Mouse (Mus musculus) CH12F3 (cell line): ENCODE measurements around the gene Actc1.

Experiments
- in situ Hi-C: fragments of 300-500 bp; cut with MboI; formaldehyde crosslinking; loops from 2 replicates; pipeline ENCODE4 v1.14.3; 2020; ENCODE audit warnings: low sequenced_read_pairs

Gene Actc1

GRCm38 (mm10) chr2:114051111-114051870 lies 2.1 kb downstream of the Actc1 start:
- in situ Hi-C loops = no loop called here

DNA sequence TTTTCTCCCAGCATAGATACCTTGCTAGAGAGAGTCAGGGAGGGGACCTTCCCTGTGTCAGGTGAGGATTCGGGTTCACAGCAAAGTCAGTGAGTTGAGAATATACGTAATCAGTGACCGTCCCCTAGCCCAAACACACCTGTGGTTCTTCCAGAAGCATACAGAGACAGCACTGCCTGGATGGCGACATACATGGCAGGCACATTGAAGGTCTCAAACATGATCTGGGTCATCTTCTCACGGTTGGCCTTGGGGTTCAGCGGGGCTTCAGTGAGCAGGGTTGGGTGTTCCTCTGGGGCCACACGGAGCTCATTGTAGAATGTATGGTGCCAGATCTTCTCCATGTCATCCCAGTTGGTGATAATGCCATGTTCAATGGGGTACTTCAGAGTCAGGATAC lies 3.2 kb downstream of the Actc1 start:
- in situ Hi-C loops = no loop called here

DNA sequence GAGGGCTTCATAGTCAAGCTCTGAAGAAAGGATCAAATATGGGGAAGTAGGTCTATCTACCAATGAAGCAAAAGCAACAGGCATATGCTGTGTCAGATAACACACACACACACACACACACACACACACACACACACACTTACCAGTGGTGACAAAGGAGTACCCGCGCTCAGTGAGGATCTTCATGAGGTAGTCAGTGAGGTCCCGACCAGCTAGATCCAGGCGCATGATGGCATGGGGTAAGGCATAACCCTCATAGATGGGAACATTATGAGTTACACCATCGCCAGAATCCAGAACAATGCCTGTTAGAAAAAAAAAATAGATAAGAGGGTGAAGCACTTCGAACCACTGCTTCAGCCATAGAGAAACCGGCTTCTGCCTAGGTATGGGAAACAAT lies 4.0 kb downstream of the Actc1 start:
- in situ Hi-C loops = no loop called here

- in situ Hi-C loops = no loop called here
Measured at GRCm38 (mm10) chr2:114047960-114048611, 5.3 kb downstream of the Actc1 start.

GRCm38 (mm10) chr2:114046151-114046664 lies 7.1 kb downstream of the Actc1 start:
- in situ Hi-C loops = no loop called here

DNA sequence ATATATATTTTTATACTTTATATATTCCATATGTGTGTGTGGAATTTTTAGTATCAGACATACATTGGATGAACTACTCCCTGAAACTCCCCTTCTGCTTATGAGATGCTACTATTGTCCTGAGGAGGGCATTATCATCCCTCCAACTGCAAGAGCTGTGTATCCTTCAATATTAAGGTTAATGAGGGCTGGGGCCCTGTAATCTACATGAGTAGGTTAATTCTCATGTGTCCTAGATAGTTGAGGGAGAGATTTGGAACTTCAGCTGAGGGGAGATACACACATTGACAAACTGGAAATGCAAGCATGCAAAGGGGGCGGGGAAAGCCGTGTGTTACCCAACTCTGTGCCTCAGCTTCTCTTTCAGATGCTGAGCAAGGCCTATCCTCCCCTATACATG lies 15.4 kb downstream of the Actc1 start:
- in situ Hi-C loops = no loop called here

DNA sequence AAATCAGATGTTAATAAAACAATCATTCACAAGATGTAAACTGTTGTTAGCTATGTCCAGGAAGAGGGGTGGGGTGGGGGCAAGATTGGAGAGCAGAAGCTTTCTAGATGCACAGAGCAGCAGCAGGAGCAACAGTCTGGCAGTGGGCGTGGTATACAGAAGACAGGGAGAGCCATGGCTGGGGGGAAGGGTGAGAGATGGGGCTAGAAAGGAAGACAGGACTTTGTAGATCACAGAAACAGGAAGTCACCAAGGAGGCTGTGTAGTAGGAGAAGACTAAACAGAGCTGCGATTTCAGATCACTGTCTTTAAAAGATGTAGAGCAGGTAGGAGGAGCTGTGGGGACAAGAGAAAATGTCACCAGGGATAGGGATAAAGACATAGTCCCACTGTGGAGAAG lies 21.1 kb downstream of the Actc1 start:
- in situ Hi-C loops = no loop called here

DNA sequence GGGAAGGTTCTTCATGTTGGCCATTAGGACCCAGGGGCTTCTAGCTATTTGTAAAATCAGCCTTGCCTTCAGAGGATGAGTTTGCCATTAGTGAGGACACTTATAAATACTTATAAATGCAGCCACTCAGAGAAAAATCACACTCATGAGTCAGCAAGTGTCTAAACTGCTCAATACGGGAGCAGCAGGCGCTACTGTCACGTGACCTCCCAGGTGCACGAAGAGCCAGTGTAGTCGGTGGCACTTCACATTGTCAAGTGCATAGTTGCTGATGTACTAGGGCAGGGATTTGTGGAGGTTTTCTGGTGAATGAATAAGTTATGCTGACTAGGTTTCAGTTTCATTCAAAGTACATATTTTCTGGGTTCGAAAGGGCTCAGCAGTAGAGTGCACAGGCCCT lies 30.0 kb downstream of the Actc1 start:
- in situ Hi-C loops = no loop called here

DNA sequence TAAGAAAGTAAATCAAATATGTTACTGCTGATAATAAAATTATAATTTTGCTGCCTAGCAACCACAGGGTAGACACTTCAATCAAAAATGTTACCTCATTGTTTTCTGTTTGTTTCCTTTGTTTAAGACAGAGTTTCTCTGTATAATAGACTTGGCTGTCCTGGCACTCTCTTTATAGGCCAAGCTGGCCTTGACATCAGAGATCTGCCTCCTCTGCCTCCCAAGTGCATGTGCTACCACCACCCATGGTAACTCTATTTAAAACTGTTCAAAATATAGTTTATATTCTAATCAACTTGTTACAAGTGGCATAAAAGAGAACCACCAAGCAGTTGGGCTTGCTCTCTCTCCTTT lies 33.2 kb downstream of the Actc1 start:
- in situ Hi-C loops = no loop called here

- in situ Hi-C loops = no loop called here
Measured at GRCm38 (mm10) chr2:114019474-114020209, 33.7 kb downstream of the Actc1 start.

GRCm38 (mm10) chr2:114018136-114018535 lies 35.2 kb downstream of the Actc1 start:
- in situ Hi-C loops = no loop called here

DNA sequence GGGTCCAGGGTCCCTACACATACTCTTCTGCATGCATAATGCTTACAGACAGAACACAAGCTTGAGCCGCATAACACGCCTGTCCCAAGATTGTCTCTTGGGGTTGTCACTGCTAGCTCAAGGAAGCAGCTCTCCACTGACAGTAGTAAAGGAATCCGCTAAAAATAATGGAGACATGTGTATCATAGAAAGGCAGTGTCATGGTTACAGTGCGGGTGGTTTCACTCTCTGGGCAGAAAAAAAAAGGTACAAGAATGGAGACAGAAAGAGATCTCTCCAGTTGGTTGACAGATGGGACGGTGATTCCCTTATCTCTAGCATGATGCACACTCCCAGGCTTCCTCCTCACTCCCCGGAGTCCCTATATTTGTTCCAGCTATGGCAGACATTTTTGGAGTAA lies 38.5 kb downstream of the Actc1 start:
- in situ Hi-C loops = no loop called here

GRCm38 (mm10) chr2:114013846-114014245 lies 39.5 kb downstream of the Actc1 start:
- in situ Hi-C loops = no loop called here

DNA sequence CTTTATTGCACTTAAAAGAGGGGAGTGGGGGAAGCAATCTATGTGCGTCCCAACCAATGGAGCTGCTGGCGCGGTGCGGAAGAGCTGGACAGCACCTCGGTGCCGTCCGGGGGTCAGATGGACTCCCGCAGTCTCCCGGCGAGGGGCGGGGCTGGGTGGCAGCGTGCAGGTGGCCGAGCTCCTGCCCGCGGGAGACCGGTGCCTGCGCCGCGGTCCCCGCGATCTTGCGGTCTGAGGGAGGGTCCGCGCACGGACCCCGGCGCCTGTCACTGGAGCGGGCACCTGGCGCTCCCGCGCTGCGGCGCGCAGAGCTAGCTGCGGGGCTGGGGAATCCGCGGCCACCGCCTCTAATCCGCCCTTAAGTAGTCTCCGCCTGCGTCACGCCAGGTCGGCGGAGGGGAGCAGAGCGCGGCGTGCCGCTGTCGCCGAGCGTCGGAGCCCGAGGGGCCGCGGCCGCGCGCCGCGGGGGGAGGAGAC lies 40.0 kb downstream of the Actc1 start, which contains the start of gene Gjd2:
Gene Gjd2, minus strand, starts transcription at position 325 of the 477 bp plus-strand sequence.
- in situ Hi-C loops = no loop called here

DNA sequence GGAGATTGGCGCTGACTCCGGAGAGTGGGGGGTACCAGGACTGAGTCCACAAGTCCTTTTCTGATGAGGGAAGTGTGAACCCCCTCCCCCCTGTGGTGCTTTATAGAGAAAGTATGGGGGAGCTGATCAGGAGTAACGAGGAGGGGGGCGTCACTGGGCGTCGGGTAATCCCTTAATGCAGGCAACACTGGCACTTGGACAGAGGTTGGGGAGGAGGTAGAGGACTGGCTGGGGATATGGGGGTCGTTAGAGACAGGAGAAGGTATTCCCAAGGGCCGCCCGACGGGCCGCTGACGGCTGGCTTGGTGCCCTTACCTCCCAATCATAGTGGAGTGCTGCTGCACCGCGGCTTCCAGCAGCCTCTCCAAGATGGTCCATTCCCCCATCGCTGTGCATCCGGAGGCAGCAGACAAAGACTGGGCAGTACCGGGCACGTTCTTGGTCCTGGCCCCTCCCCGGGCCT lies 40.6 kb downstream of the Actc1 start:
- in situ Hi-C loops = no loop called here

DNA sequence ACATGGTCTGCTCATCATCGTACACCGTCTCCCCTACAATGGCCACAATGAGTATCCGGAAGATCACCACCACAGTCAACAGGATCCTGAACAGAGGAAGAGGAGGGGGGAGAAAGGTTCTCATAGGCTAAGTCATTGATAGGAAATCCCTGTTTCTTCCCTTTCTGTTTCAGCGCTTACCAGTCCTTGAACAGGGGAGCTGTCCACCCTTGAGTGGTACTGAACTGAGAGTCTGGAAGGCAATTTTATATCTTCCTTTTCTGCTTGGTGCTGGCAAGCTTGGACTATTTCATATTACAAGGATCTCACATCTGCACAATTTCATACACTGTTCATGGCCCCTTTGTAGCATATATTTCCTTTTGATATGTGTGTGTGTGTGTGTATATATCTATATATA lies 41.5 kb downstream of the Actc1 start:
- in situ Hi-C loops = no loop called here

DNA sequence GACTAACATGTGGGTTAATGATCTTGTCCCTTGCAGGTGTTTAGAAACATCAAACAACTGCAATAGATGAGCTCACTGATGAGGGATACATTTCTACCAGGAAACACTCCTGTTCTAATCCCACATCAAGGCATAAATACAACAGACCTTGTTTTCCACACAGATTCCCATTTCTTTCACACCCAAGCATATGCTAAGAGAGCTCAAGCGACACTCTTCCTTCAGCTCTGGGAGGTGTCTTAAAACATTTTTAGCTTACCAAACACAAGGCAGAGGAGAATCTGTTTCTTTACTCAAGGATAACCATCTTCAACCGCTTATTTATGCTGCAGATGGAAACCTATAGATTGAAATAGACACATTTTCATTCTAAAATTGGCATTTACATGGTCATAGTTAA lies 45.0 kb downstream of the Actc1 start:
- in situ Hi-C loops = no loop called here

- in situ Hi-C loops = no loop called here
Measured at GRCm38 (mm10) chr2:113997484-113997883, 55.9 kb downstream of the Actc1 start.
